Mouse (Mus musculus) lung, adult 18-20 months (tissue): ENCODE results near the gene 1700007K13Rik.
"Not testable (repeated sequence)": the region's sequence is repeated elsewhere in the genome, so short reads cannot be mapped to it uniquely, and the experiment has no call there.

Experiments
- DNase-seq, 2 experiments: peaks; one replicate each; pipeline ENCODE4 v3.0.0; 2022; ENCODE audit warnings: mixed read lengths in 2 of 2

Gene 1700007K13Rik

GRCm38 (mm10) chr2:28465836-28466518, at the start of gene 1700007K13Rik:
1700007K13Rik (minus strand) TSS chr2:28466332.
- peak; percentile 79 to 84 for DNase-seq

- peak; percentile 82 to 87 for DNase-seq
Observed at GRCm38 (mm10) chr2:28514489-28514888, 48.4 kb upstream of the 1700007K13Rik start.

GRCm38 (mm10) chr2:28513431-28514370, 47.6 kb upstream of the 1700007K13Rik start:
- DNase-seq = peak; percentile 54 to 65

- peak; percentile 75 to 80 for DNase-seq
Observed at GRCm38 (mm10) chr2:28512798-28513401, 46.8 kb upstream of the 1700007K13Rik start, which contains the start of gene Ralgds. Ralgds (plus strand) TSS chr2:28513125.

- peak in 1 of 2 experiments; percentile 2 for DNase-seq
Observed at GRCm38 (mm10) chr2:28511600-28511999, 45.5 kb upstream of the 1700007K13Rik start.

- DNase-seq = no peak
Observed at GRCm38 (mm10) chr2:28506291-28506690, 40.2 kb upstream of the 1700007K13Rik start.

- DNase-seq = peak in 1 of 2 experiments; percentile 0
Observed at GRCm38 (mm10) chr2:28505795-28506194, 39.7 kb upstream of the 1700007K13Rik start, which contains the start of gene Gm10134. Gm10134 (plus strand) TSS chr2:28506095.

- DNase-seq = no peak
Observed at GRCm38 (mm10) chr2:28504676-28505075, 38.5 kb upstream of the 1700007K13Rik start.

GRCm38 (mm10) chr2:28502987-28503386, 36.9 kb upstream of the 1700007K13Rik start:
- no peak for DNase-seq

- DNase-seq = peak in 1 of 2 experiments; percentile 3
Observed at GRCm38 (mm10) chr2:28498431-28498830, 32.3 kb upstream of the 1700007K13Rik start.

- DNase-seq = peak in 1 of 2 experiments; percentile 3
Observed at GRCm38 (mm10) chr2:28497561-28497960, 31.4 kb upstream of the 1700007K13Rik start.

DNA sequence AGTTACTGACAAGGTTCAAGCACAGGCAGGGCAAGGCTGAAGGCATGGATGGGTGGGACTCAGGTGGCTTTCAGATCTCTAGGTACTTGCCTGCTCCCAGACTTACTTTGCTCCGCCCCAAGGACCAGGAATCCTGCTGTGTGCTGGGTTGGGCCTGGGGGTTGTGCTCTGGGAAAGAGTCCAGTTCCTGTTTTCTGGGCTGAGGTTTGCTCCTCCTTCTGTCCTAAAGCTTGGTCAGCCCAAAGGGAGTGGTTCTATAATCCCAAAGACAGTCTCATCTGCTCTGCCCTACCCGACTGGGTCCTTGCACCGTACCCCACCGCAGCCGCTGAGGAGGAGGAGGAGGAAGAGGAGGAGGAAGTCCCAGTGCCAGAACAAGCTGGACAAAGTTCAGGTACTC, 30.5 kb upstream of the 1700007K13Rik start, which contains the start of gene Gbgt1:
Gene Gbgt1 (plus strand): TSS at position 221 of the 400 bp plus-strand sequence.
- peak in 1 of 2 experiments; percentile 32 for DNase-seq

- DNase-seq = peak in 1 of 2 experiments; percentile 2
Observed at GRCm38 (mm10) chr2:28495801-28496595, 29.9 kb upstream of the 1700007K13Rik start.

DNA sequence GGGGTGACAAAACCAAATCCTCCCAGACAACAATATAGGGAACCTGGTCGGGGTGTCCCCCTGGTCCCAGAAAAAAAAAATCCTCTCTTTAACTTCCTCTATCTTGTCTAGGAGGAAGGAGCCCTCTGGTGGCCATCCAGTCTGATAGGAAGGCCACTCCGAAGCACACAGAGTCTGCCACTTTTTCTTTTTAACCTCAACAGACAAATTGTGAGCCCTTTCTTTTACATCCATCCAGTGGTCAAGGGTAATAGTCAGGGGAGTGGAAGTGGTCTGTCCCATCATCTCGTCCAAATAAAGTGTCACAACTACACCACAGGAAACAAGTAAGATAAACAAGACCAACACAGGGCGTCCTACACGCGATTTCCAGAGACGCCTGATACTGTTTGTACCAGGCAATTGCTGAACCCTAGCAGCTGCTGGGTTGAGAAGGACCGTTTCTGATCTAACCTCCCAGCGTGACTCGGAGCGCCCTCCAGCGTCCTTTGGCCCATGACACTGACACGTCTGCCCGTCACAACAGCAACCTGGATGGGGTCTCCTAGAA, 29.1 kb upstream of the 1700007K13Rik start:
- DNase-seq = peak; percentile 27 to 58

GRCm38 (mm10) chr2:28494521-28494920, 28.4 kb upstream of the 1700007K13Rik start:
- no peak for DNase-seq

DNA sequence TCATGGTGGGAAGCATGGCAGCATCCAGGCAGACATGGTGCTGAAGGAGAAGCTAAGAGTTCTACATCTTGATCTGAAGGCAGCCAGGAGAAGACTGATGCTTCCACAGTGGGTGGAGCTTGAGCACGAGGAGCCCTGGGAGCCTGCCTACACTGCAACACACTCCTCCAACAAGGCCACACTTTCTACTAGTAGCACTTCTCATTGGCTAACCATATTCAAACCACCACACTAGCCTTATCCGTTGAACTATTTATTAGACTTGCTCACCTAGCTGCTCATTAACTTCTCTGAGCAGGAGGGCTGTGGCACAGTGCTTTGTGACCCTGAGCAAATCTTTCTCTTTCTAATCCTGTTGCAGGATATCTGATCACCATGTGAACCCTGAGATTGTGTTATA, 17.7 kb upstream of the 1700007K13Rik start:
- DNase-seq = peak in 1 of 2 experiments; percentile 1

DNA sequence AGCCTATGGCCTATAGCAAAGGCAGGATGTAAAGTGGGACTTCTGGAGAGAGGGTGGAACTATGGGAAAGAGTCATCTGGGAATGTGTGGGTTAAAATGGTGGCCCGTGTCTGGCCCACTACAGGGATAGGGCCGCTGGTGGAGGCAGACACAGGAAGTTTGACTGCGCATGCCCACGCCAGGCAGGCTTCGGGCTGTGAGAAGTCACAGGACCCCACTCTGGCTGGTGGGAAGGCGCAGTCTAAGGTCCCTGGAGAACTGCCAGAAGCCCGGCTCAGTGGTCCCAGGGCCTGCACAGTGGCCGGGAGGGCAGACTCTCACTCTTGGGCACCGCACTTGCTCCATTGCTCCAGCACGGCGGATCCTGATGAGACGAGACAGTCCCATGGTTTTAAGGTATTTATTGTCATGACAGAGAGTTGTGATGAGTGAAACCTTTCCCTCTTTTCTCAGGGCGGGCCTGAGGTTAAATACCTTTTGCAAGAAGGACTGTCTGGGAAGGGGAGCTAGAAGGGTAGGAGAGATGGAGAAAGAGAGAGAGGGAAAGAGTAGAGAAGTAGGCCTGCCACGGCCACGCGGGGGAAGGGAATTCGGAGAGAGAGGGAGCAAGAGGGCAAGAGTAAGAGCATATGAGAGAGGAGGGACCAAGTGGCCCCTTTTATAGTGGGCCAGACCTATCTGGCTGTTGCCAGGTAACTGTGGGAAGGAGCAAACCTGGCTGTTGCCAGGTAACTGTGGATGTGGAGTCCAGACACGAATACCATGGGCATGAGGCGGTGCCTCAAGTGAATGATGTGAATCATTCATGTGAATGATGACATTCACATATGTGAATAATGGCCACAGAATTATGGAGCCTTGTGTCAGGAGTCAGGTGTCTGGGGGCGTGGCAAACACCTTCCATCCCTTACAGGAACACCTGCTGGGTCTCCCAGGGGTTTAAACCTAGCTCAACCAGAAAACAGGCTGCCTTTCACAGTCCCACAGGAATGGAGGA, 13.4 kb upstream of the 1700007K13Rik start:
- no peak for DNase-seq

GRCm38 (mm10) chr2:28477993-28478392, 11.9 kb upstream of the 1700007K13Rik start:
- not testable (repeated sequence) for DNase-seq

DNA sequence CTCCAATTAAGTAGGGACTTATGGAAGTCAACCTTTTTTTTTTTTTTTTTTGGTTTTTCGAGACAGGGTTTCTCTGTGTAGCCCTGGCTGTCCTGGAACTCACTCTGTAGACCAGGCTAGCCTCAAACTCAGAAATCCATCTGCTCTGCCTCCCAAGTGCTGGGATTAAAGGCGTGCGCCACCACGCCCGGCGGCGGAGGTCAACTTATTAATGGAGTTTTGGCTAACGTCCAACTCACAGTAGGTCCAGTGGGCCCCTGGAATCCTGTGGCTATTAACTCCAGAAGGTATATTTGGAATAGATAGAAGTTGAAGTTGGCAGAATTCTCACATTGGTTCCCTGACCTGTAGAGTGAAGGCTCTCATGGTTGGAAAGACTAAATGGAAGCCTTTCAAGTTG, 5.9 kb upstream of the 1700007K13Rik start:
- DNase-seq = not testable (repeated sequence)

- no peak for DNase-seq
Observed at GRCm38 (mm10) chr2:28470591-28470990, 4.5 kb upstream of the 1700007K13Rik start.
